Mouse (Mus musculus) effector memory CD4-positive, alpha-beta T cell, adult 5 months (primary cell): ENCODE results near the gene Gm11939. TPM values are rescaled to one million over a fixed set of nuclear protein-coding genes. Genes with fewer than 3 reads are reported as not detected.

ENCODE experiments used
- polyA plus RNA-seq: library from polyadenylated mRNA; unstranded; fragments of 100-300 nt; shearing (Covaris generic); gene quantifications from one replicate; pipeline ENCODE4 v1.2.1, GENCODE M21; 2017

Gene Gm11939
- polyA plus RNA-seq, result not detected

GRCm38 (mm10) chr11:99559366-99559765 lies at the start of gene Gm11939:
TSS of gene Gm11939 (minus strand) at chr11:99559466.

GRCm38 (mm10) chr11:99603208-99603607 lies 43.9 kb upstream of the Gm11939 start, which contains the start of gene Gm11938:
TSS of gene Gm11938 (minus strand) at chr11:99603308.

GRCm38 (mm10) chr11:99597742-99598141 lies 38.5 kb upstream of the Gm11939 start, which contains the start of gene Krtap9-3:
TSS of gene Krtap9-3 (minus strand) at chr11:99598105.

GRCm38 (mm10) chr11:99590981-99591380 lies 31.7 kb upstream of the Gm11939 start, which contains the start of gene Krtap1-3:
TSS of gene Krtap1-3 (minus strand) at chr11:99591339.

GRCm38 (mm10) chr11:99583245-99583704 lies 24.0 kb upstream of the Gm11939 start, which contains the start of gene Krtap1-4:
TSS of gene Krtap1-4 (minus strand) at chr11:99583654.

GRCm38 (mm10) chr11:99580636-99581035 lies 21.4 kb upstream of the Gm11939 start, which contains the start of gene Krtap1-5:
TSS of gene Krtap1-5 (minus strand) at chr11:99581016.

GRCm38 (mm10) chr11:99566530-99566929 lies 7.3 kb upstream of the Gm11939 start, which contains the start of gene Krtap3-1:
TSS of gene Krtap3-1 (minus strand) at chr11:99566630.

GRCm38 (mm10) chr11:99556753-99557152 lies 2.5 kb downstream of the Gm11939 start, which contains the start of gene Krtap3-2:
TSS of gene Krtap3-2 (minus strand) at chr11:99556853.

GRCm38 (mm10) chr11:99550765-99551164 lies 8.5 kb downstream of the Gm11939 start, which contains the start of gene Krtap3-3:
TSS of gene Krtap3-3 (minus strand) at chr11:99550865.

GRCm38 (mm10) chr11:99521288-99521860 lies 37.9 kb downstream of the Gm11939 start, which contains the start of gene Krt39:
TSS of gene Krt39 (minus strand) at chr11:99521338.

Other genes with a start within 250 kb of the Gm11939 start
- not detected for gene Krt25, start 236.5 kb downstream of the Gm11939 start, polyA plus RNA-seq
- gene Krt26, start 221.5 kb downstream of the Gm11939 start, polyA plus RNA-seq, result not detected
- not detected for gene Krt27, start 208.4 kb downstream of the Gm11939 start, polyA plus RNA-seq
- not detected for gene Krt28, start 184.6 kb downstream of the Gm11939 start, polyA plus RNA-seq
- gene Krt10, start 170.1 kb downstream of the Gm11939 start, polyA plus RNA-seq, result 8.1 TPM
- 0.26 TPM for gene Krt12, start 137.2 kb downstream of the Gm11939 start, polyA plus RNA-seq
- gene Krt20, start 121.3 kb downstream of the Gm11939 start, polyA plus RNA-seq, result not detected
- gene Krt23, start 66.3 kb downstream of the Gm11939 start, polyA plus RNA-seq, result not detected
- not detected for gene Krt39, start 38.1 kb downstream of the Gm11939 start, polyA plus RNA-seq
- gene Krt40, start 16.3 kb downstream of the Gm11939 start, polyA plus RNA-seq, result not detected
- not detected for gene Krtap3-3, start 8.6 kb downstream of the Gm11939 start, polyA plus RNA-seq
- not detected for gene Krtap3-2, start 2.6 kb downstream of the Gm11939 start, polyA plus RNA-seq
- gene Krtap3-1, start 7.2 kb upstream of the Gm11939 start, polyA plus RNA-seq, result not detected
- gene Krtap1-5, start 21.6 kb upstream of the Gm11939 start, polyA plus RNA-seq, result not detected
- not detected for gene Krtap1-4, start 24.2 kb upstream of the Gm11939 start, polyA plus RNA-seq
- gene Krtap1-3, start 31.9 kb upstream of the Gm11939 start, polyA plus RNA-seq, result not detected
- not detected for gene Krtap9-3, start 38.6 kb upstream of the Gm11939 start, polyA plus RNA-seq
- gene Gm11938, start 43.8 kb upstream of the Gm11939 start, polyA plus RNA-seq, result not detected
- not detected for gene Gm11937, start 50.7 kb upstream of the Gm11939 start, polyA plus RNA-seq
- gene Krtap2-4, start 55.4 kb upstream of the Gm11939 start, polyA plus RNA-seq, result not detected
- not detected for gene Gm11562, start 61.0 kb upstream of the Gm11939 start, polyA plus RNA-seq
- not detected for gene Krtap4-1, start 68.8 kb upstream of the Gm11939 start, polyA plus RNA-seq
- gene Krtap4-2, start 75.6 kb upstream of the Gm11939 start, polyA plus RNA-seq, result not detected
- not detected for gene Krtap4-7, start 84.6 kb upstream of the Gm11939 start, polyA plus RNA-seq
- not detected for gene Gm11555, start 90.8 kb upstream of the Gm11939 start, polyA plus RNA-seq
- gene Gm11563, start 99.5 kb upstream of the Gm11939 start, polyA plus RNA-seq, result not detected
- not detected for gene Krtap4-6, start 106.5 kb upstream of the Gm11939 start, polyA plus RNA-seq
- gene Gm14190, start 131.3 kb upstream of the Gm11939 start, polyA plus RNA-seq, result not detected
- not detected for gene Gm14180, start 174.8 kb upstream of the Gm11939 start, polyA plus RNA-seq
- not detected for gene Gm11595, start 213.4 kb upstream of the Gm11939 start, polyA plus RNA-seq
- not detected for gene Krtap4-8, start 221.2 kb upstream of the Gm11939 start, polyA plus RNA-seq
- gene Krtap4-9, start 225.7 kb upstream of the Gm11939 start, polyA plus RNA-seq, result not detected
- gene Gm11596, start 234.0 kb upstream of the Gm11939 start, polyA plus RNA-seq, result not detected
- gene Gm11569, start 239.5 kb upstream of the Gm11939 start, polyA plus RNA-seq, result not detected
- not detected for gene Gm11554, start 245.0 kb upstream of the Gm11939 start, polyA plus RNA-seq